Mouse (Mus musculus): ENCODE measurements around the gene Atraid. TPM values are rescaled to one million over a fixed set of nuclear protein-coding genes. Genes with fewer than 3 reads are reported as not detected.

The Atraid gene
- polyA plus RNA-seq (2012; ENCODE audit: low replicate concordance), result 8.0 and 9.4 TPM in 2 replicates

GRCm38 (mm10) chr5:31047848-31048762 is at the start of gene Atraid:
Gene Atraid, plus strand, starts transcription at chr5:31048312.

GRCm38 (mm10) chr5:31048763-31049641 is 890 bp downstream of the Atraid start, which contains the start of gene Slc5a6:
Gene Slc5a6, minus strand, starts transcription at chr5:31048924.

GRCm38 (mm10) chr5:31054261-31055215 is 6.4 kb downstream of the Atraid start, which contains the start of gene Cad:
Gene Cad, plus strand, starts transcription at chr5:31054780.

Other genes with a start within 250 kb of the Atraid start
- gene Mapre3, start 233.7 kb upstream of the Atraid start, polyA plus RNA-seq (2012; ENCODE audit: low replicate concordance), result 9.3 and 21.1 TPM in 2 replicates
- 13.1 and 32.5 TPM in 2 replicates for gene Tmem214, start 180.3 kb upstream of the Atraid start, polyA plus RNA-seq (2012; ENCODE audit: low replicate concordance)
- gene Agbl5, start 159.6 kb upstream of the Atraid start, polyA plus RNA-seq (2012; ENCODE audit: low replicate concordance), result 40.6 and 66.1 TPM in 2 replicates
- 52.3 and 99.1 TPM in 2 replicates for gene Ost4, start 140.5 kb upstream of the Atraid start, polyA plus RNA-seq (2012; ENCODE audit: low replicate concordance)
- 5.9 and 22.8 TPM in 2 replicates for gene Emilin1, start 134.9 kb upstream of the Atraid start, polyA plus RNA-seq (2012; ENCODE audit: low replicate concordance)
- 6.8 and 14.6 TPM in 2 replicates for gene Khk, start 126.9 kb upstream of the Atraid start, polyA plus RNA-seq (2012; ENCODE audit: low replicate concordance)
- gene Cgref1, start 102.7 kb upstream of the Atraid start, polyA plus RNA-seq (2012; ENCODE audit: low replicate concordance), result not detected in 2 replicates
- 106 and 114 TPM in 2 replicates for gene Preb, start 88.0 kb upstream of the Atraid start, polyA plus RNA-seq (2012; ENCODE audit: low replicate concordance)
- 0.23 and 0.33 TPM in 2 replicates for gene Tcf23, start 79.7 kb upstream of the Atraid start, polyA plus RNA-seq (2012; ENCODE audit: low replicate concordance)
- gene Slc5a6, start 612 bp downstream of the Atraid start, polyA plus RNA-seq (2012; ENCODE audit: low replicate concordance), result 1.1 and 10.6 TPM in 2 replicates
- gene Cad, start 6.5 kb downstream of the Atraid start, polyA plus RNA-seq (2012; ENCODE audit: low replicate concordance), result 574 and 647 TPM in 2 replicates
- gene Dnajc5g, start 58.0 kb downstream of the Atraid start, polyA plus RNA-seq (2012; ENCODE audit: low replicate concordance), result not detected in 2 replicates
- 0.68 TPM in 1 of 2 replicates, not detected in the other for gene Slc30a3, start 59.9 kb downstream of the Atraid start, polyA plus RNA-seq (2012; ENCODE audit: low replicate concordance)
- gene Trim54, start 68.4 kb downstream of the Atraid start, polyA plus RNA-seq (2012; ENCODE audit: low replicate concordance), result not detected in 2 replicates
- gene Ucn, start 90.5 kb downstream of the Atraid start, polyA plus RNA-seq (2012; ENCODE audit: low replicate concordance), result not detected in 2 replicates
- 8.5 and 16.4 TPM in 2 replicates for gene Mpv17, start 105.9 kb downstream of the Atraid start, polyA plus RNA-seq (2012; ENCODE audit: low replicate concordance)
- 6.5 and 9.2 TPM in 2 replicates for gene Gm29609, start 131.6 kb downstream of the Atraid start, polyA plus RNA-seq (2012; ENCODE audit: low replicate concordance)
- 26.5 and 69.9 TPM in 2 replicates for gene Gtf3c2, start 131.8 kb downstream of the Atraid start, polyA plus RNA-seq (2012; ENCODE audit: low replicate concordance)
- gene Snx17, start 144.9 kb downstream of the Atraid start, polyA plus RNA-seq (2012; ENCODE audit: low replicate concordance), result 13.8 and 16.2 TPM in 2 replicates
- 180 and 338 TPM in 2 replicates for gene Eif2b4, start 145.1 kb downstream of the Atraid start, polyA plus RNA-seq (2012; ENCODE audit: low replicate concordance)
- 37.9 and 81.8 TPM in 2 replicates for gene Zfp513, start 154.0 kb downstream of the Atraid start, polyA plus RNA-seq (2012; ENCODE audit: low replicate concordance)
- 522 and 770 TPM in 2 replicates for gene Ppm1g, start 172.4 kb downstream of the Atraid start, polyA plus RNA-seq (2012; ENCODE audit: low replicate concordance)
- 13.0 and 17.5 TPM in 2 replicates for gene Nrbp1, start 192.6 kb downstream of the Atraid start, polyA plus RNA-seq (2012; ENCODE audit: low replicate concordance)
- gene Gm9970, start 192.9 kb downstream of the Atraid start, polyA plus RNA-seq (2012; ENCODE audit: low replicate concordance), result 0.36 TPM in 1 of 2 replicates, not detected in the other
- 3.8 and 11.2 TPM in 2 replicates for gene Krtcap3, start 203.4 kb downstream of the Atraid start, polyA plus RNA-seq (2012; ENCODE audit: low replicate concordance)
- 5.5 and 6.3 TPM in 2 replicates for gene Ift172, start 242.8 kb downstream of the Atraid start, polyA plus RNA-seq (2012; ENCODE audit: low replicate concordance)
- 0.57 and 2.1 TPM in 2 replicates for gene Fndc4, start 247.8 kb downstream of the Atraid start, polyA plus RNA-seq (2012; ENCODE audit: low replicate concordance)
- gene Gckr, start 249.1 kb downstream of the Atraid start, polyA plus RNA-seq (2012; ENCODE audit: low replicate concordance), result 0.19 TPM in 1 of 2 replicates, not detected in the other

Data from leukemia stem cell, adult 10-12 weeks (primary cell).